Comparison of ENCODE assay signal across 41 mouse cellular contexts in genomic region chr11:106045780-106046179, GRCm38 (mm10). TPM values are rescaled to one million over a fixed set of nuclear protein-coding genes. Genes with fewer than 3 reads are reported as not detected.
"Had no signal": no experiment of that assay in that cellular context is flagged by ENCODE, and none has a peak within 500 bp of the region (broad histone marks: within the 10 kb centered on the region; RNA-seq: fewer than 3 reads in every experiment).

No protein-coding gene starts in this region.

- H3K27me3 ChIP-seq: heart, embryonic 12.5 days; hindbrain, embryonic 13.5 days; hindbrain, embryonic 15.5 days; kidney, embryonic 15.5 days; limb, embryonic 13.5 days; limb, embryonic 15.5 days; liver, embryonic 13.5 days; liver, embryonic 15.5 days had no signal

- H3K9me3 ChIP-seq: heart, embryonic 10.5 days; heart, embryonic 12.5 days; hindbrain, embryonic 13.5 days; hindbrain, embryonic 15.5 days; kidney, embryonic 15.5 days; limb, embryonic 13.5 days; limb, embryonic 15.5 days; liver, embryonic 13.5 days; liver, embryonic 15.5 days had no signal

- H3K4me2 ChIP-seq: heart, embryonic 12.5 days; hindbrain, embryonic 13.5 days; hindbrain, embryonic 15.5 days; kidney, embryonic 15.5 days; limb, embryonic 13.5 days; limb, embryonic 15.5 days; liver, embryonic 13.5 days; liver, embryonic 15.5 days had no signal

- DNase-seq: gastrocnemius, postnatal 14 days; gastrocnemius, postnatal 36 days; heart, adult 18-20 months; heart, postnatal 10 days; heart, postnatal 4 days; kidney, adult 11 months; kidney, adult 9 months; kidney, postnatal 14 days; kidney, postnatal 36 days; layer of hippocampus, adult 9-11 months; layer of hippocampus, postnatal 36 days; left cerebral cortex, postnatal 4 days; liver, embryonic 13.5 days had no signal

- H3K4me1 ChIP-seq: heart, embryonic 10.5 days; kidney, embryonic 15.5 days; limb, embryonic 13.5 days; limb, embryonic 15.5 days had no signal

- ATAC-seq: hindbrain, postnatal 0 days had no signal

- H3K9ac ChIP-seq: heart, embryonic 12.5 days; hindbrain, embryonic 13.5 days; hindbrain, embryonic 15.5 days; kidney, embryonic 15.5 days; limb, embryonic 13.5 days; limb, embryonic 15.5 days; liver, embryonic 13.5 days; liver, embryonic 15.5 days had no signal

- H3K4me3 ChIP-seq: heart, embryonic 10.5 days; heart, embryonic 12.5 days; hindbrain, embryonic 13.5 days; hindbrain, embryonic 15.5 days; kidney, embryonic 15.5 days; limb, embryonic 13.5 days; limb, embryonic 15.5 days; liver, embryonic 13.5 days; liver, embryonic 15.5 days had no signal

- H3K27ac ChIP-seq: heart, embryonic 10.5 days; hindbrain, embryonic 13.5 days; hindbrain, embryonic 15.5 days; hindbrain, postnatal 0 days; kidney, embryonic 15.5 days; kidney, postnatal 0 days; limb, embryonic 13.5 days; limb, embryonic 15.5 days; liver, embryonic 13.5 days had no signal

RNA-seq across cellular contexts. Expression of gene Kcnh6, which starts 37.9 kb away (rescaled TPM):
- total RNA-seq: gastrocnemius, adult 18-20 months; gastrocnemius, adult 8-10 months; gastrocnemius, postnatal 14 days; gastrocnemius, postnatal 36 days; granulocyte monocyte progenitor cell, adult 5-6 weeks; heart, adult 8-10 months had no signal
- polyA plus RNA-seq: heart, embryonic 12.5 days had no signal

RNA-seq across cellular contexts. Expression of gene Ace3, which starts 51.3 kb away (rescaled TPM):
- total RNA-seq: gastrocnemius, adult 18-20 months; gastrocnemius, adult 8-10 months; gastrocnemius, postnatal 14 days; gastrocnemius, postnatal 36 days; granulocyte monocyte progenitor cell, adult 5-6 weeks; heart, adult 18-20 months; heart, adult 8-10 months; heart, postnatal 10 days; heart, postnatal 25 days; heart, postnatal 4 days; hindbrain, postnatal 0 days; layer of hippocampus, adult 18-20 months; layer of hippocampus, adult 8-10 months; layer of hippocampus, postnatal 14 days; layer of hippocampus, postnatal 36 days; left cerebral cortex, adult 18-20 months; left cerebral cortex, adult 8-10 months; left cerebral cortex, postnatal 10 days; left cerebral cortex, postnatal 25 days; left cerebral cortex, postnatal 4 days had no signal
- polyA plus RNA-seq: heart, embryonic 10.5 days; heart, embryonic 12.5 days; heart, embryonic 14.5 days; heart, embryonic 16.5 days; hindbrain, embryonic 11.5 days; hindbrain, embryonic 15.5 days; hindbrain, postnatal 0 days; intestine, embryonic 14.5 days; kidney, embryonic 15.5 days; kidney, postnatal 0 days; large intestine, adult 2 months; limb, embryonic 11.5 days; limb, embryonic 13.5 days; limb, embryonic 15.5 days; liver, embryonic 13.5 days; liver, embryonic 15.5 days had no signal
